Mouse (Mus musculus) central nervous system, embryonic 11.5 days (tissue): ENCODE measurements around the gene Trem2. TPM values are rescaled to one million over a fixed set of nuclear protein-coding genes. Genes with fewer than 3 reads are reported as not detected.

ENCODE experiments used
- polyA plus RNA-seq: library from polyadenylated mRNA; depleted of rRNA; stranded (reverse); fragments of >200 nt; gene quantifications from 2 replicates; pipeline ENCODE4 v1.2.3, GENCODE M21; 2012; rRNA removed

Gene Trem2
- polyA plus RNA-seq, result 4.6 and 10.6 TPM in 2 replicates

GRCm38 (mm10) chr17:48346231-48346630 is at the start of gene Trem2:
Trem2 (plus strand) TSS chr17:48346401.

GRCm38 (mm10) chr17:48299203-48299602 is 47.0 kb upstream of the Trem2 start, which contains the start of gene Treml2:
Treml2 (plus strand) TSS chr17:48299498.

GRCm38 (mm10) chr17:48315905-48316579 is 30.2 kb upstream of the Trem2 start, which contains the start of gene B430306N03Rik:
B430306N03Rik (plus strand) TSS chr17:48316141.

GRCm38 (mm10) chr17:48359616-48360015 is 13.4 kb downstream of the Trem2 start, which contains the start of gene Treml1:
Treml1 (plus strand) TSS chr17:48359916.

Other genes with a start within 250 kb of the Trem2 start
- 0.02 TPM in 1 of 2 replicates, not detected in the other for gene 9830107B12Rik, start 200.1 kb upstream of the Trem2 start, polyA plus RNA-seq
- gene A530064D06Rik, start 179.1 kb upstream of the Trem2 start, polyA plus RNA-seq, result 0.05 TPM in 1 of 2 replicates, not detected in the other
- gene Trem1, start 113.6 kb upstream of the Trem2 start, polyA plus RNA-seq, result 0.02 and 0.04 TPM in 2 replicates
- gene Trem3, start 98.6 kb upstream of the Trem2 start, polyA plus RNA-seq, result 0.05 and 0.06 TPM in 2 replicates
- 0.08 and 0.36 TPM in 2 replicates for gene Treml4, start 82.1 kb upstream of the Trem2 start, polyA plus RNA-seq
- gene Treml2, start 46.9 kb upstream of the Trem2 start, polyA plus RNA-seq, result 3.0 and 3.4 TPM in 2 replicates
- 0.20 and 0.24 TPM in 2 replicates for gene B430306N03Rik, start 30.3 kb upstream of the Trem2 start, polyA plus RNA-seq
- 3.7 and 5.3 TPM in 2 replicates for gene Treml1, start 13.5 kb downstream of the Trem2 start, polyA plus RNA-seq
- gene Nfya, start 63.5 kb downstream of the Trem2 start, polyA plus RNA-seq, result 49.9 and 95.5 TPM in 2 replicates
- 53.7 and 61.8 TPM in 2 replicates for gene Oard1, start 63.6 kb downstream of the Trem2 start, polyA plus RNA-seq
- 1.9 and 5.0 TPM in 2 replicates for gene Apobec2, start 86.5 kb downstream of the Trem2 start, polyA plus RNA-seq
- 5.2 and 11.2 TPM in 2 replicates for gene Tspo2, start 105.1 kb downstream of the Trem2 start, polyA plus RNA-seq
- gene Unc5cl, start 108.5 kb downstream of the Trem2 start, polyA plus RNA-seq, result 0.27 and 0.42 TPM in 2 replicates